Mouse (Mus musculus): ENCODE data around the gene Ect2. TPM values are rescaled to one million over a fixed set of nuclear protein-coding genes. Genes with fewer than 3 reads are reported as not detected.

Ect2 gene
- polyA plus RNA-seq, 1 experiment from 2014 or later, result 99.1 TPM

DNA sequence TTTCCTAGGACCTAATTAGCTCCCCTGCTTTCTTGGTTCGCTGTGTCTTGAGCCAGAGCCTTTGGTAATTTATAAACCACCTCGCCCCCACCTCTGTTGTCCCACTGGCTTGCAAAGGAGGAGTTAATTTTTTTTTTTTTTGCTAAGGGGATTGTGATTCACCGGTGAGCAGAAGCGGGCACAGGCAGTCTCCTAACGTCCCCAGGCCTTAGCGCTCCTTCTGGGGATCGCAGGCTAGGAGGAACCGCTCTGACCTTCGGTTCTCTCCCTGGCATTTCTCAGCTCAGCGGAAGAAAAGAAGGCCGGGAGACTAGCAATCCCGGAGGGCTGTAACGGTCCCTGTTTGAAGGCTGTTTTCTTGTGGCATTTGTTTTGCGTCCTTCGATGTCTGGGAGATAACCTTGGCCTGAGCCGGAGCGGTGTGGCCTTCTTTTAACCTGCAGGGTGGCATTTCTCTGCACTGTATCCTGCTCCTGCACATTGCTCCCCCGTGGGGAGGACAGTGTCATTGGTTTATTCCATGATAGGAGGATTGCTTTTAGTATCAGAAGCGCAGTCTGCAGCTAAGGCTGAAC is 30.0 kb upstream of the Ect2 start:
- Histone ChIP-seq H3K36me3 (replicated peaks) (no peaks in the 10 kb centered on the region), H3K9ac (peak overlapping the region; percentile 70), H3K4me3 (replicated peaks) (peak overlapping the region; percentile 68), H3K4me2 (peak overlapping the region; percentile 92), H3K27me3 (0 out of 2 replicates have a peak, but pooled peaks cover 8% of the 10 kb centered on the region), H3K4me1 (peaks cover 4% of the 10 kb centered on the region), H3K27ac (no peak overlapping the region), H3K9me3 (no peaks in the 10 kb centered on the region)
- 14% methylated on average over 19 of the region's 19 CpGs for WGBS
- no peak for ATAC-seq (ENCODE audit: low FRiP score)

- H3K27me3 ChIP-seq, result 0 out of 2 replicates have a peak, but pooled peaks cover 8% of the 10 kb centered on the region
- peak within 1 kb of the TSS; percentile 92 for H3K4me2 ChIP-seq
- peaks cover 4% of the 10 kb centered on the region for H3K4me1 ChIP-seq
- WGBS, result under 1% methylated on average over 54 of the region's 54 CpGs
- peak within 1 kb of the TSS; percentile 70 for H3K9ac ChIP-seq
- peak; percentile 100 for ATAC-seq (ENCODE audit: low FRiP score)
- no peaks in the 10 kb centered on the region for H3K9me3 ChIP-seq
- H3K4me3 ChIP-seq (replicated peaks), result peak within 1 kb of the TSS; percentile 68
- H3K36me3 ChIP-seq (replicated peaks), result no peaks in the 10 kb centered on the region
- H3K27ac ChIP-seq, result no peak within 1 kb of the TSS
These were observed 29.3 kb upstream of the Ect2 start, which contains the start of gene Nceh1 for GRCm38 (mm10) chr3:27182733-27183600. Nceh1 (plus strand) TSS chr3:27182965.

GRCm38 (mm10) chr3:27179711-27180110 is 26.0 kb upstream of the Ect2 start:
- Histone ChIP-seq H3K4me2 (no peak overlapping the region), H3K4me3 (replicated peaks) (no peak overlapping the region), H3K9ac (no peak overlapping the region), H3K27me3 (0 out of 2 replicates have a peak, but pooled peaks cover 5% of the 10 kb centered on the region), H3K27ac (no peak overlapping the region), H3K36me3 (replicated peaks) (no peaks in the 10 kb centered on the region), H3K4me1 (peaks cover 4% of the 10 kb centered on the region), H3K9me3 (no peaks in the 10 kb centered on the region)
- no peak for ATAC-seq (ENCODE audit: low FRiP score)
- WGBS, result 87% methylated on average over 8 of the region's 8 CpGs

GRCm38 (mm10) chr3:27170257-27170656 is 16.6 kb upstream of the Ect2 start:
- Histone ChIP-seq H3K27ac (no peak overlapping the region), H3K27me3 (no peaks in the 10 kb centered on the region), H3K9ac (no peak overlapping the region), H3K4me3 (replicated peaks) (no peak overlapping the region), H3K9me3 (no peaks in the 10 kb centered on the region), H3K36me3 (replicated peaks) (no peaks in the 10 kb centered on the region), H3K4me1 (no peaks in the 10 kb centered on the region), H3K4me2 (no peak overlapping the region)
- ATAC-seq (ENCODE audit: low FRiP score), result no peak
- 64% methylated on average over 1 of the region's 1 CpGs for WGBS

GRCm38 (mm10) chr3:27165481-27166065 is 11.9 kb upstream of the Ect2 start:
- no peak overlapping the region for H3K4me2 ChIP-seq
- no peaks in the 10 kb centered on the region for H3K27me3 ChIP-seq
- no peaks in the 10 kb centered on the region for H3K36me3 ChIP-seq (replicated peaks)
- H3K27ac ChIP-seq, result no peak overlapping the region
- no peaks in the 10 kb centered on the region for H3K9me3 ChIP-seq
- no peaks in the 10 kb centered on the region for H3K4me1 ChIP-seq
- no peak overlapping the region for H3K4me3 ChIP-seq (replicated peaks)
- H3K9ac ChIP-seq, result no peak overlapping the region
- 82% methylated on average over 3 of the region's 3 CpGs for WGBS
- no peak for ATAC-seq (ENCODE audit: low FRiP score)

DNA sequence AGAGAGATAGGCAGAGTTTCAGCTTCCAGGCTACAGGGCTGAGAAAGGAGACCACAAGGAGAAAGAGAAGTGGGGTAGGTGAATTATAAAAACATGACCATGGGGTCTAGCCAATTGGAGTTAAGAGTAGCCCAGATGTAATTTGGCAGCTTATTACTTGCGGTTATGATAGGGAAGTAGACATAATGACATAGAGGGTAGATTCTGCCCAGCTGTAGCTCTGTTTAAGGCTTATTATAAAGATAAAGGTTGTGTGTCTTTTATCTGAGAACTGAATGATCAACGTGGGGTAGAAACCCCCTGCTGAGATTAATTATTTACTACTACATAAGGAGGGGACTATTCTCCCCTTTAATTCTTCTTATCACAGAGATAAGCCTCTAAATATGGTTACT is 8.7 kb upstream of the Ect2 start:
- WGBS, result 65% methylated on average over 2 of the region's 2 CpGs
- ATAC-seq (ENCODE audit: low FRiP score), result no peak
- H3K4me3 ChIP-seq (replicated peaks), result no peak overlapping the region
- H3K27me3 ChIP-seq, result no peaks in the 10 kb centered on the region
- no peak overlapping the region for H3K9ac ChIP-seq
- no peak overlapping the region for H3K27ac ChIP-seq
- no peaks in the 10 kb centered on the region for H3K4me1 ChIP-seq
- H3K4me2 ChIP-seq, result no peak overlapping the region
- no peaks in the 10 kb centered on the region for H3K9me3 ChIP-seq
- H3K36me3 ChIP-seq (replicated peaks), result no peaks in the 10 kb centered on the region

DNA sequence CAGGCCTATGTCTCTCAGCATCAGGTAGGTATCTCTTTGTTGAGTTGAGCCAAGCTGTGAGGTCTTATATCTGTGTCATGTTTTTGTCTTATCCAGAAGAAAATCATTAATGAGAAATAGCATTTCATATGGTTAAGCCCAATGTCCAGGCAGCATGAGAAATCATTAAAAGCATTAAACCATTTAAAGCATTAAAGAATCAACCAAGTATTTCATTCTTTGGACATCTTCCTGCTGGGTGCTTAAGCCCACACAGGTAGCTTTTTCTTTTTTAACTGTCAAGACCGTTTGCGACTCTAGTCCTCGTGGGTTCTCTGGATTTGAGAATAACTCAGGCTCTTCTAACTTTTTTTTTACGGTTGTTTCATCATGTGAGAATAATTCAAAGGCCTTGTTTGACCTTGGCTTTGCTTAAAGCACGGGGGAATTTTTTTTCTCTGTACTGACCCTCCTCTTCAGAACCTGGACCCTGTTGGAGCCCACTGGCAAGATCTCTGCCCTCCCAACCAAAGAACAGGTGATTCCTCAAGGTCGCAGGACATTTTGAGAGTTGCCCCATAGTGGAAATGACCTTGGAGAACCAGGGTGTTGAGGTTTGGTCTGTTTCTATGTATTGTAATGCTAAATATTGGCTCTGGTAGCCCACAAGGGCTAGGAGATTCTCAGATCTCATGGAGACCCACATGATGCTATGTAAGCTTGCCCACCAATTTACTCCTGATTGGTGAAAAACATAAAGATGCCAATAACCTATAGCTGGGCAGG is 8.1 kb upstream of the Ect2 start:
- Histone ChIP-seq H3K4me1 (no peaks in the 10 kb centered on the region), H3K9ac (no peak overlapping the region), H3K4me3 (replicated peaks) (no peak overlapping the region), H3K27ac (no peak overlapping the region), H3K27me3 (no peaks in the 10 kb centered on the region), H3K36me3 (replicated peaks) (no peaks in the 10 kb centered on the region), H3K4me2 (no peak overlapping the region), H3K9me3 (no peaks in the 10 kb centered on the region)
- ATAC-seq (ENCODE audit: low FRiP score), result no peak
- 90% methylated on average over 6 of the region's 6 CpGs for WGBS

DNA sequence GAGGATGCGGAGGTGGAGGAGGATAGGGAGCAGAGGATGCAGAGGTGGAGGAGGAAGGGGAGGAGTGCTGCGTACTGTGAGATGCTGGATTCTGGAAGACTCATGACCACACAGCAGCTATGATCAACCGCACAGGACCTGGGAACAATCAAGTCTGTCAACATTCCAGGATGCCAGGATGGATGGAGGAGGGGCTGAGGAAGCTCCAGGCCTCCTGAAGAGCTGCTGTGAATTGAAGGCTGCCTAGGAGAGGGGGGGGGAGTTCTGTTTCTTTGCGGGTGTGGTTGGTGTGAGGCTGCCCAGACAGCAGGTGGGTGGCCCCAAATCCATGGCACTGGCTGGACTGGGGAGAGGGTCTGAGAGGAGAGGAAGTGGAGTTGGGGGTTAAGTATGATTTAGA is 5.2 kb upstream of the Ect2 start:
- Histone ChIP-seq H3K36me3 (replicated peaks) (no peaks in the 10 kb centered on the region), H3K9ac (peak overlapping the region; percentile 29; the same call in 1 of the 2 replicates), H3K27ac (no peak overlapping the region), H3K4me1 (peaks cover 7% of the 10 kb centered on the region; the same call in 1 of the 2 replicates), H3K9me3 (no peaks in the 10 kb centered on the region), H3K4me3 (replicated peaks) (no peak overlapping the region), H3K4me2 (no peak overlapping the region), H3K27me3 (no peaks in the 10 kb centered on the region)
- 73% methylated on average over 4 of the region's 4 CpGs for WGBS
- ATAC-seq (ENCODE audit: low FRiP score), result no peak

DNA sequence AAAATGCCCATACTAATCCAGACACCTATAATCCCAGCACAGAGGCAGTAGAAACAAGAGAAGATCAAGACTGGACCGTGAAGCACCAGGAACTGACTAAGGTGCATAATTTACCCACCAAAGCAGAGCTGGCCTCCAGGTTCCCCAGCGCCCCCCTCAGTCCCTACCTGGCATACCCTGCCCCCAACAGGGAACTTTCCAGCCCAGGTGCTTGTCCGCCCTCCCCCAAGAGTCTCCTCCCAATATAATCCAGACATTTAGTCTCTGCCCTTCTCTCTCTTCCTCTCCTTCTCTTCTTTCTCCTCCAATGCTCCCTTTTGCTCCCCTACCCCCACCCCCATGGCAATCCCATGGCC is 2.9 kb upstream of the Ect2 start:
- 63% methylated on average over 3 of the region's 3 CpGs for WGBS
- Histone ChIP-seq H3K4me2 (no peak overlapping the region), H3K9me3 (no peaks in the 10 kb centered on the region), H3K36me3 (replicated peaks) (no peaks in the 10 kb centered on the region), H3K4me1 (peaks cover 23% of the 10 kb centered on the region), H3K27me3 (no peaks in the 10 kb centered on the region), H3K27ac (no peak overlapping the region), H3K9ac (no peak overlapping the region), H3K4me3 (replicated peaks) (no peak overlapping the region)
- no peak for ATAC-seq (ENCODE audit: low FRiP score)

GRCm38 (mm10) chr3:27155856-27156593 is 2.3 kb upstream of the Ect2 start:
- H3K4me2 ChIP-seq, result no peak overlapping the region
- whole genome bisulfite sequencing, result 67% methylated on average over 9 of the region's 9 CpGs
- H3K27ac ChIP-seq, result no peak overlapping the region
- peaks cover 28% of the 10 kb centered on the region for H3K4me1 ChIP-seq
- no peak overlapping the region for H3K4me3 ChIP-seq (replicated peaks)
- no peaks in the 10 kb centered on the region for H3K9me3 ChIP-seq
- H3K36me3 ChIP-seq (replicated peaks), result no peaks in the 10 kb centered on the region
- H3K9ac ChIP-seq, result no peak overlapping the region
- no peak for ATAC-seq (ENCODE audit: low FRiP score)
- no peaks in the 10 kb centered on the region for H3K27me3 ChIP-seq

DNA sequence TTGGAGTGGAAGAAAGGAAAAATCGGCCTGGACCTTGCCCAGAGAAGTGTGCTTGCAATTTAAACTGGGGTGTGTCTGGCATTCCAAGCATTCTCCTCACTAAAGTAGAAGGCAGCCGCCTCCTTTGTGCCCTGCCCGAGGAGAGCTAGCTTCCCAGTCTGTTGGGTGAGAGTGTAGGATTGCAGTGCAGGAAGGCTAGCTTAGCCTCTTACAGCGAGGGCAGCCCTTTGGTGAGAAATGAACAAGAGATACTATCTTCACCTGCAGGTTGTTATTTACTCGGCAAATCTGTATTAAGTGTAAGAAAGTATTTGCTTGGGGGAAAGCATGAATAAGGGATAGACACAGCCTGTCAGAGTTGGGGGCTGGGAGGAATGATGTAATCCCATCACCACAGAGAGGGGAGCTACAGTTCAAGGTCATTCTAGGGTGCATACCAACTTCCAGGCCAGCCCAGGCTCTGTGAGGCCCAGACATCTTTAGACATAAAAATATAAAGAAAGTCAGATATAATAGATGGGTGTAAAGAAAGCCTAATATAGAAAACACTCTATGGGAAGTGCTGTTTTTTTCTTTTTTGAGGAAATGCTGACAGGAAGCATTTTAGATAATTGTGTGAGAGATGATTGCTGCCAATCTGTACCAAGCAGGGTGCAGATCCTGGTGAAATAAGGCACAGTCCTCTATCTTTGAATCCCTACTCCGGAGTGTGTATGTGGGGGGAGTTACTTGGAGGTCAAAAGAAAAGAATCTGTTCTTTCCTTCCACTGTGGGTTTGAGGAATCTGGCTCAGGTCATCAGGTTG is 1.6 kb upstream of the Ect2 start:
- no peaks in the 10 kb centered on the region for H3K36me3 ChIP-seq (replicated peaks)
- H3K9ac ChIP-seq, result 0 out of 2 replicates have a peak overlapping the region, but pooled peaks have one; percentile 17
- H3K4me3 ChIP-seq (replicated peaks), result no peak overlapping the region
- peaks cover 28% of the 10 kb centered on the region for H3K4me1 ChIP-seq
- peak overlapping the region; percentile 2; the same call in 1 of the 2 replicates for H3K27ac ChIP-seq
- WGBS, result 11% methylated on average over 6 of the region's 6 CpGs
- H3K9me3 ChIP-seq, result no peaks in the 10 kb centered on the region
- H3K4me2 ChIP-seq, result no peak overlapping the region
- ATAC-seq (ENCODE audit: low FRiP score), result no peak
- no peaks in the 10 kb centered on the region for H3K27me3 ChIP-seq

All from forebrain, embryonic 12.5 days (tissue).